Mouse (Mus musculus) cerebellum, adult 2 months (tissue): ENCODE measurements around the gene Orai1. TPM values are rescaled to one million over a fixed set of nuclear protein-coding genes. Genes with fewer than 3 reads are reported as not detected.

Experiments used
- DNase-seq, 2 experiments: peaks; one replicate each; pipeline ENCODE4 v3.0.0; 2021
- H3K27ac ChIP-seq: fragments of 200-500 bp; 2 replicates; pipeline ENCODE4 v1.5.1; 2012; ENCODE audit warnings: low read length, control low read depth, inconsistent platforms; ENCODE audit not compliant: insufficient read depth
- H3K27me3 ChIP-seq: fragments of 200-500 bp; 2 replicates; pipeline ENCODE4 v1.6.1; 2012; ENCODE audit warnings: inconsistent platforms, mild to moderate bottlenecking, low read length, moderate library complexity; ENCODE audit not compliant: control insufficient read depth, insufficient read depth
- H3K4me1 ChIP-seq: fragments of 200-500 bp; 2 replicates; pipeline ENCODE4 v1.6.1; 2011; ENCODE audit warnings: low read length; ENCODE audit not compliant: control insufficient read depth, insufficient read depth
- H3K4me3 ChIP-seq: fragments of 200-500 bp; replicated peaks from 2 replicates; pipeline ENCODE3; 2011; ENCODE audit warnings: mild to moderate bottlenecking, low read depth, low read length, control low read depth; ENCODE audit not compliant: insufficient read depth
- CTCF ChIP-seq: fragments of 200-500 bp; IDR thresholded peaks from 2 replicates; pipeline ENCODE4 v1.5.1; 2011; ENCODE audit warnings: low read depth, mild to moderate bottlenecking, control low read depth, low read length, moderate library complexity, borderline replicate concordance; ENCODE audit not compliant: insufficient read depth
- POLR2A ChIP-seq: fragments of 200-500 bp; IDR thresholded peaks from 2 replicates; pipeline ENCODE4 v1.6.1; 2011; ENCODE audit warnings: low read length, control low read depth, borderline replicate concordance; ENCODE audit not compliant: insufficient read depth
- WGBS: fragments of 180-500 bp; shearing (Covaris S2); methylation state at CpG from one replicate; pipeline ENCODE4 v1.1.7; 2018; 5-methylcytosine and 5-hydroxymethylcytosine counted together
- polyA plus RNA-seq: library from polyadenylated mRNA; depleted of rRNA; stranded (reverse); fragments of >200 nt; gene quantifications from 2 replicates; pipeline ENCODE4 v1.2.3, GENCODE M21; 2012

Gene Orai1
- polyA plus RNA-seq, 1 experiment = 21.4 TPM

DNA sequence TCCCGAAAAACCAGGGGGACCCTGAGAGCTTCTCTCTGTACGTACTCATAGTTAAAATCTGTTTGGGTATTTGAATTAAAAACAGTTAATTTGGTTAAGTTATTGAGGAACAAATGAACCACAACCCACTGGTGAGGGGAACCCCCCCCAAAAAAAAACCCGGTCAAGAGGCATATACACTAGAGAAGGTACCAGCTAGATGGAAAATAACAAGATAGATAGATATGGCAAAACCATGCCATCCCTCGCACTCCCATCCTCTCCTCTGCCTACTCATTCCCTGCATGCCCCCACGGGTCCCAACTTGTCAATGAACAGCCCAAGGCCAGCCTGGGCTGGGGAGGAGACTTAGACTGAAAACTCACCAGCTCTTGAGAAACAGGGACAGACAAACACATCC, 30.4 kb upstream of the Orai1 start:
- Histone ChIP-seq H3K4me1 (peaks cover 8% of the 10 kb centered on the region), H3K27me3 (no peaks in the 10 kb centered on the region), H3K4me3 (no peak overlapping the region), H3K27ac (no peak overlapping the region)
- no peak for TF ChIP-seq POLR2A
- no peak for TF ChIP-seq CTCF
- 93% methylated on average over 5 of the region's 5 CpGs for WGBS
- no peak for DNase-seq

GRCm38 (mm10) chr5:122985276-122985675, 29.6 kb upstream of the Orai1 start:
- 79% methylated on average over 3 of the region's 3 CpGs for WGBS
- Histone ChIP-seq H3K4me1 (peaks cover 8% of the 10 kb centered on the region), H3K27me3 (no peaks in the 10 kb centered on the region), H3K27ac (no peak overlapping the region), H3K4me3 (no peak overlapping the region)
- TF ChIP-seq POLR2A (no peak), CTCF (no peak)
- DNase-seq = no peak

DNA sequence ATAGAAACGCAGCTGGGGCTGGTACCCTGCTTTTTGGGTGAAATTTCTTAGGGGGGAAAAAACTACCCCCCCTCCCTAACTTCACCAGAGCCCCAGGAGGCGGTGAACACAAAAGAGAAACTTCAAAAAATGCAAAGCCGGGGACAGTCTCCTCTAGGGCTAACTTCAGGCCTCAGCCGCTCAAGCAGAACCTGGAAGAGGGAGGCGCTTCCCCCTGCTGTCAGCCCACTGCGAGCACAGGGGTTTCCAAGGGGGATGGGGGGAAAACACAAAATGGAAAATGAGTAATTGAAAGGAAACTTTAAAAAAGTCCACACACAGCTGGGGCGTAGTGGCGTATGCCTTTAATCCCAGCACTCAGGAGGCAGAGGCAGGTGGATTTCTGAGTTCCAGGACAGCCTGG, 28.8 kb upstream of the Orai1 start:
- 75% methylated on average over 8 of the region's 8 CpGs for WGBS

DNA sequence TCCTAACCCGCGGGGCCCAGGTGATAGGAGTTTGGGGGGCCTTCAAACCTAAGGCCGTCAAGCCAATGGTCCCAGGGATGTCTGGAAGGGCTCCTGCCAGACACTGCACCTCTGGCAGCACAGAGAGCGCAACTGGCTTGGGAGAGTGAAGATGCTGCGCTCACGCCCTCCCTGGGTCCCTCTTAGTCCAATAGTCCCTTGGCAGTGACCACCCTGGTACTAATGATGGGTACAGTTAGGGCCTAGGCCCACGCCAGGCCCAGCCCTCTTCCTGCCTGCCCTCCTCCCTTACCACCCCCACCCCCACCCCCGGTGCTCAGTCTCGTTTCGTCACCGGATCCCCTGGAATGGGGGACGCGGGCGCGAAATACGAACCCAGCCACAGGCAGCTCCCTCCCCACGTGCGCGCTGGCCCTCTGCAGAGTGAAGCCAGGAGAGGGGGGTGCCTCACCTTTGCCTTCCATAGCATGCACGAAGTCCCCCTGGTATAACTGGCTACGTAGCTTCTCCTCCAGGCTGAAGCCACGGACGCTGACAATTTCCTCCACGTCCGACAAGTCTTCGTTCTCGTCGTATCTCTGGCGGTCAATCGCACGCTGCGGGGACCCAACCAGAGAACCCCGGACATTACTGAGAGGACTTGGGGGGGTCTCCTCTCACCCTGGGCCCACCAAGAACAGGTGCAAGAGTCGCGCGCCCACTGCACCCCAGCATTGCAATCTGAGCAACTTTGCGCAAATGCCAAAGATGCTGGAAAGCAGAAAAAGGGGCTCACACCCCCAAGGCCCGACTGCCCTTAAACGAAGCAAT, 27.5 kb upstream of the Orai1 start:
- TF ChIP-seq CTCF = no peak
- TF ChIP-seq POLR2A = no peak
- peaks cover 11% of the 10 kb centered on the region for H3K4me1 ChIP-seq
- peak overlapping the region; percentile 98 for H3K27ac ChIP-seq
- no peaks in the 10 kb centered on the region for H3K27me3 ChIP-seq
- DNase-seq = peak; percentile 50 to 69
- H3K4me3 ChIP-seq = peak overlapping the region; percentile 99
- WGBS = 4% methylated on average over 39 of the region's 39 CpGs

More for the DNA sequence above, 28.8 kb upstream of the Orai1 start:
- peaks cover 8% of the 10 kb centered on the region for H3K4me1 ChIP-seq
- no peak for TF ChIP-seq POLR2A
- no peak for TF ChIP-seq CTCF
- no peak for DNase-seq
- no peak overlapping the region for H3K27ac ChIP-seq
- H3K27me3 ChIP-seq = no peaks in the 10 kb centered on the region
- no peak overlapping the region for H3K4me3 ChIP-seq

DNA sequence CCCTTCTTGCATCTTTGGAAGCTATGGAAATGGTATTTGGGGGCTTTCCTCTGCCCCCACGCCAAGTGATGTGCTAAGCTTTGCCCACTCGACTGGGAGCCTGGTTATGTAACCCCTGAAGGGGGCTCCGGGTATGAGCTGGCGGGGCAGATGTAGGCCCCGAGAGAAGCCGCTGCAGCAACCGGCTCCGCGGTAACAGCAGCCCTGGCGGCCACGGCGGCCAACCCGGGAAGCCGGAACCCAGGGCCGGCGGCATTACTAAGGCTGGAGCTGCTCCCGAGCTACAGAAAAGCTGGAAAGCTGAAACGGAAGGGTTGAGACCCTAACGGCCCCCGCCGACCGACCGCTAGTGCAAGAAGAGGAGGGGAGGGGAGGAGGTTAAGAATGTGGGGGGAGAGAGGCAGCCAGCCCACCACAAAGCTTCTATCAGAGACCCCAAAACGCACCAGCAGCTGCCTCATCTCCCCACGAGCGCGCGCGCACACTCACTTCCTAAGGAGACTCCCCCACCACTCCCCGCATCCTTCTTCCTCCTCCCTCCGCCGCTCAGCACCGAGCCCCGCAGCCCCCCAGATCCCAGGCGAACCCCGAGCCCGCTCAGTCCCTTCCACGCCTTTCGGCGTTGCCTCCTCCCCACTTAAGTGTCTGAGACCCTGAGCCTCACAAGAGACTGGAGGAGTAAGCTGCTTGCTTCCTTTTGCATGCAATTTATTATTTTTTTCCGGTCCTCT, 26.7 kb upstream of the Orai1 start:
- WGBS = under 1% methylated on average over 41 of the region's 41 CpGs
- TF ChIP-seq POLR2A (no peak), CTCF (no peak)
- Histone ChIP-seq H3K27me3 (no peaks in the 10 kb centered on the region), H3K4me1 (peaks cover 11% of the 10 kb centered on the region), H3K4me3 (peak overlapping the region; percentile 99), H3K27ac (peak overlapping the region; percentile 98)
- DNase-seq = peak; percentile 65 to 76

- TF ChIP-seq CTCF = no peak
- TF ChIP-seq POLR2A = peak; percentile 44; the same call in 1 of the 2 replicates
- under 1% methylated on average over 36 of the region's 39 CpGs for WGBS
- peak overlapping the region; percentile 73 for H3K27ac ChIP-seq
- DNase-seq = peak; percentile 80 to 82
- peak overlapping the region; percentile 99 for H3K4me3 ChIP-seq
- H3K4me1 ChIP-seq = peaks cover 11% of the 10 kb centered on the region
- H3K27me3 ChIP-seq = no peaks in the 10 kb centered on the region
These were observed 25.8 kb upstream of the Orai1 start for GRCm38 (mm10) chr5:122989001-122989525.

GRCm38 (mm10) chr5:122989551-122990330, 25.1 kb upstream of the Orai1 start, which contains the start of gene Kdm2b:
Gene Kdm2b (minus strand): TSS chr5:122989823.
- Histone ChIP-seq H3K4me3 (peak within 1 kb of the TSS; percentile 99), H3K27ac (peak within 1 kb of the TSS; percentile 73), H3K27me3 (no peaks in the 10 kb centered on the region), H3K4me1 (peaks cover 11% of the 10 kb centered on the region)
- WGBS = 4% methylated on average over 15 of the region's 15 CpGs
- DNase-seq = peak; percentile 56 to 57
- no peak for TF ChIP-seq CTCF
- TF ChIP-seq POLR2A = no peak
